Mouse (Mus musculus) MN1 (cell line): Measurements from ENCODE around the gene Slc18a3.

Source experiments
- DNase-seq: peaks from one replicate; pipeline ENCODE4 v3.0.0-alpha.2; 2016; ENCODE audit warnings: low spot score

Gene Slc18a3

DNA sequence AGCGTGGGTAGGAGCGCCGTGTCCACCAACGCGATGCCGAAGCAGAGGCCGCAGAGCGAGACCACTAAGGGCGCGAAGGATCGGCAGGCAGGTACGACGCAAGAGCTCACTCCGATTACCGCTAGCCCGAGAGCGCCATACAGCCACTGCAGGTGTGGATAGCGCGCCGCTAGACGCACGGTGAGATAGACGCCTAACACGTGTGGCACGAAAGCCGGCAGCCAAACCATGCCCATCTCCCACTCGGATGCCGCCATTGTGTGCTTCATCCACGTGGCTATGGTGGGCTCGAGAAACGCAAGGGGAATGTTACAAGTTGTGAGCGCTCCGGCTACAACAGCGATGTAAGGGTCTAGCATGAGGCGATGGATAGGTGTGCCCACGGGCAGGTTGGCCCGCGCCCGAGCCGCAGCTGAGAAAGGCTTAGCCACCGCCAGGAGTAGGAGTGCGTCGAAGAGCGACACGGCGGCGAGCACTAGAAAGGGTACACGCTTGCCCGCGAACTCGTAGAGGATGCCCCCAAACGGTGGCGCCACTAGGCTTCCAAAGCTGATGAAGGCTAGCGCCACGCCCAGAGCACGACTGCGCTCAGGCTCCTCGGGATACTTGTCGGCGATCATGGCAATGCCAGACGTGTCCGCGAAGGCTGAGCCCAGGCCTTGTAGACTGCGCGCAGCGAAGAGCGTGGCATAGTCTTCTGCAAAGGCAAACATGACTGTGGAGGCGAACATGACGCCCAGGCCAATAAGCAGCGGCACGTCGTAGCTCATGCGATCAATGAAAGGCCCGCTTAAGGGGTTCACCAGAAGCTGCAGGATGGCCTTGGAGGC is 1.2 kb downstream of the Slc18a3 start:
- DNase-seq, result no peak

GRCm38 (mm10) chr14:32452552-32452951 is 12.1 kb downstream of the Slc18a3 start:
- DNase-seq, result no peak

GRCm38 (mm10) chr14:32446989-32447388 is 17.7 kb downstream of the Slc18a3 start:
- DNase-seq, result no peak

DNA sequence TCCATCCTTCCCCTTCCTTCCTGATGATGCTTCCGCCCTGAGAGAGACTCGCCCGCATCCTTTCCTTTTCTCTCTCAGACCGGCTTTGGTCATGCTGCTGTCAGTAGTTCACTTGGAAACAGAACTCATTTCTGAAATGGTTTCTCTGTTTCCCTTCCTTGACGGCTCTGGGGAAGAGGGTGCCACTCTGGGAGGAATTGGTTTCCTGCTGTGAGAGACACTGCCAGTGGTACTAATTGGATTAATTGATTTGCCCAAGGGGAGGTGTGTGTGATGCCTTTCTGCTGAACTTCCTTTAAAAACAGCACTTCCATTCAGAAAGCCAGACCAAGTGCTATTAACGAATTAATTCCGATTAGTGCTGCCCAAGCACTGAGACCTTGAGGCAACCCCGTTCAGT is 21.2 kb downstream of the Slc18a3 start:
- DNase-seq, result peak; percentile 45

DNA sequence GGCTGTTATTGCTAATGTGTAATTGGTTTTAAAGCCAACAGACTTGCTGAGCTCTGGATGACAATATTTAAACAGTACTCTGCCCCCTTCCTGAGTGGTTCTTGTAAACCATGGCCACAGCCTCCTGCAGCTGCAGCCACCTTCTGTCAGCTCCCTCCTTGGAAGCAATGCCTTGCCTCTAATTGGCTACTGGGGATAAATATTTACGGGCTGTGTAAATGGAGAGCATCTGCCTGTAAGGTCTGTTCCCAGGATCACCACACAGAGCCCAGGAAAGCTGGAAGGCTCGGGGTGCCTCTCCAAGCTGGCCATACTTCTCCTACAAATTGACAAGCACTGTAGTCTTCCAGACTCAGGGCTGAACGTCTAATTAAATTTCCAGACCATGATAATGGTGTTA is 24.9 kb downstream of the Slc18a3 start:
- DNase-seq, result peak; percentile 85

GRCm38 (mm10) chr14:32439316-32439715 is 25.3 kb downstream of the Slc18a3 start:
- DNase-seq, result no peak

DNA sequence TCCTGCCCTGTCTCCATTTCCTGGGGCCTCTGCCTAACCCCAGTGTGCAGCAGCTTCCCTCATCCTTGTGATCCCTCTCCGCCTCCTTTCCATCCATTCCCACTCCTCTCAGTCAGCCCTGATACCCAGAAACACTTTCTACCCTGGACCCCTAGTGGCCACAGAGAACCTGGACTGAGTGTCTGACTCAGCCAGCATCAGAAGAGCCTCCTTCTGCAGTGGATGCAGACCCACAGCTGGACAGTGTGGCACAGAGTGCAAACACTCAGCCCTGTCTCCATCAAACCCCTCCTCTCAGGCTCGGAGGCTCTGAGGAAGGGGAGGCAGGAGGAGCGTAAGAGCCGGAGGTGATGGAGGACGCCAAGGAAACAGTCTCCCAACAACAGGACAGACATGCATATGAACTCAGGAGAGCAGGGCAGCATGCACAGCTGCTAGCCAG is 27.3 kb downstream of the Slc18a3 start:
- no peak for DNase-seq

GRCm38 (mm10) chr14:32429030-32429602 is 35.5 kb downstream of the Slc18a3 start:
- no peak for DNase-seq

GRCm38 (mm10) chr14:32423946-32424345 is 40.7 kb downstream of the Slc18a3 start:
- no peak for DNase-seq

- no peak for DNase-seq
These were observed 45.9 kb downstream of the Slc18a3 start for GRCm38 (mm10) chr14:32418747-32419146.
